Mouse (Mus musculus): ENCODE measurements at regions not wholly inside any gene's neighbourhood (a gene's known extent, or its start where the extent isn't known, plus 50 kb on each side); places are given as distances from the start of the nearest gene placed in this dataset.

DNA sequence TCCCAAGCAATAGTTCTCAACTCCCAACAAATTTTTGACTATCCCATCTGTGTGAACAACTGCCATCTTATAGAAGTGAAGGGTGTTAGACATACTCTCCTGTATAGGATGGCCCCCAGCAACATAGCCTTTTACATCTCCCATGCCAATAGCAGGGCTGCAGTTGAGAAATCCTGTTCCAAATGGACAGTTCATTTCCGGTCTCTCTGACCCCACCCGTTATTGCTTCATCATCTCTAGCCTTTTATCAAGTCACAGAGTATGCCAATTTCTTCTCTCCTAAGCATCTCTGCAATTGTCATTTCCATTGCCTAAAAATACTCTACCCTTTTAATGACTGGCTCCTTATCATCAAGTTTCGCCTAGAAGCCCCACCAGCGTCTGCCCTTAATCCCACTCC lies 64.8 kb upstream of the Gm9747 start:
- DNase-seq (ENCODE audit: low spot score): no peak

DNA sequence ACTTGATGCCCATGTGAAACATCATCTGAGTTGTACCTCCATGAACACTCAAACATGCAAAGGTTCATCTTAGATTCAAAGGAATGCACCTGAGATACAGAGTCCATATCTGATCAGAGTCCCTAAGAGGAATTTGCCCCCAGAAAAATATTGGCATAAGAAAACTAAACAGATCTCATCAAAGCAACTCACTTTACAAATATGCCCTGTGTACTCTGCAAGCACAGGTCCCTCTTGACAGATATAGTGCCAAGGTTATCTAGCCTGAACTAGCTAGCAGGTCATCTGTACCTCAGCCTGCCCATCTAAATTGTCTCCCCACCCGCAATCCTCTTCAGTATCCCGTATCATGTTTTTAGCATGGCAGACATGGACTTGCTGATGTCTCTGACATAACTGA lies 64.0 kb upstream of the Gm9747 start:
- DNase-seq (ENCODE audit: low spot score): no peak

DNA sequence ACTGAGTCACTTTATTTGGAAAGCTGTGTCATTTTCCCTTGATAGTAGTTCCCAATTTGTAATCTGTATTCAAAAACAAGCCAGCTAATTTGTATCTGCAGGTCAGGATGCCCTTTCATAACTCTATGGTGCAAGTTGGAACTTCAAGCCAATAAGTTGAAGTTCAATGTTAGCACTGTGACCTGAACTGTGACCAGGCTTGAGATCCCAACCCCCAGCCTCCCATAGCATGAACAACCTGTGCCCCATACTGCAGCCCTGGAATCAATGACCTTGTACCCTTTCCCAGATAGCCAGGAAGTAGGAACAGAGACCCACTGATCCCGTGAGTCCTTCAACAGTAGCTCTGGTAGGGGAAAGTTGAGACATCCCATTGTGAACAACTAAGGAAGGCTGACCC lies 52.5 kb upstream of the Gm9747 start:
- DNase-seq (ENCODE audit: low spot score): no peak
